Mouse (Mus musculus): Measurements from ENCODE around the gene Cdk19.

Gene Cdk19

GRCm38 (mm10) chr10:40348566-40349536, 9.5 kb downstream of the Cdk19 start:
- peak; percentile 98 to 99 for DNase-seq (ENCODE audit: low spot score in 2 of 2)

DNA sequence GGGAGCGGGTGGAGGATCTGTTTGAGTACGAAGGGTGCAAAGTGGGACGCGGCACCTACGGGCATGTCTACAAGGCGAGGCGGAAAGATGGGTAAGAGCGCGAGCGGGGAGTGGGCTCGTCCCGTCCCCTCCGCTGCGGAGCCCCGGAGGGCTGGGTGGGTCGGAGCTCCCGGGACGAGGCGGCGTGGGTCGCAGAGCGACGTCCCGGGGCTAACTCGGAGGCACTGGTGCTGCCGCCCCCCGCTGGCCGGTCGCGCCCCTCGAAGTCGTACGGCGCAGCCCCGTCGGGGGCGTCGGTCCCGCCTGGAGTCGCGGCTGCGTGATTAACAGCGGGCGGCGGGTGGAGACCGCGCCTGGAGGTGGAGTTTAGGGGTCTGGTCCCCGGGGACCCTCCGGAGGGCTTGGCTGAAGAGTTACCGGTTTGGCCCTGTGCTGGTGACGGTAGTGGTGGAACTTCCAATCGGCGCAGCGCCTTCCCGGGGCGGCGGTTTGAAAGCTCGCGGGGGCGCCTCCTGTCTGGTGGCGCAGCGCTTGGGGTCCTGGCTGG, 10.3 kb downstream of the Cdk19 start:
- DNase-seq (ENCODE audit: low spot score in 2 of 2) = peak; percentile 64 to 72

- DNase-seq (ENCODE audit: low spot score in 2 of 2) = no peak
These were observed 11.0 kb downstream of the Cdk19 start for GRCm38 (mm10) chr10:40350245-40350932.

DNA sequence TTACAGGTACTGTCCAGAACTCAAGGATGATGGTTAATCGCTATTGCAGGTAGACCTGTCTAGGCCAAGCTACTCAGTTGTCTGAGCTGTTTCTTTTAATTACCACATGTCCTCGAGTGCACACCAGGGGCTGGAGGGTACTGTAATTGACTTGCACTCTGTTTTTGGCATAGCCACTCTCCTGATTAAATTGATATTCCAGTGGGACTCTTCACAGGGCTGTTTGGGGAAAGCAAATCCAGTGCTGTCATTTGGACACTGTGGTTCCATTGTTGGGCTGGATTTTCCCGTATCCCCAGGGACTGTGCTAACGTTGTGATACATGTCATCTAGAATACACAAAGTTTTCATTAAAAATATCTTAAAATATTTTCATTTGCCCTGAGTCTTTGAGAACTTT, 11.8 kb downstream of the Cdk19 start:
- no peak for DNase-seq (ENCODE audit: low spot score in 2 of 2)

DNA sequence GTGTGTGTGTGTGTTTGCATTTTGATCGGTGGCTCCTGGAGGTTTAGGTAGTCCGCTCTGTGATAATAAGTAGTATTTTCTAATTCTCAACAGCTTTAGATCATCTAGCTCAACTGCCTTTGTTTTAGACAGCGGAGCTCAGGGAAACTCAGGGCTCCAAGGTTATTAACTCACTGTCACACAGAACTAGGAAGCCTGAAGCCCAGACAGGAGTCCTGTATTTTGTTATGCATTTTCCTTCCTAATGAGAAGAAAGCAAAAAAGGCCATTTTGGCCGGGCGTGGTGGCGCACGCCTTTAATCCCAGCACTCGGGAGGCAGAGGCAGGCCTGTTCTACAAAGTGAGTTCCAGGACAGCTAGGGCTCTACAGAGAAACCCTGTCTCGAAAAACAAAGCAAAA, 14.7 kb downstream of the Cdk19 start:
- DNase-seq (ENCODE audit: low spot score in 2 of 2) = no peak

- no peak for DNase-seq (ENCODE audit: low spot score in 2 of 2)
These were observed 15.2 kb downstream of the Cdk19 start for GRCm38 (mm10) chr10:40354556-40354955.

DNA sequence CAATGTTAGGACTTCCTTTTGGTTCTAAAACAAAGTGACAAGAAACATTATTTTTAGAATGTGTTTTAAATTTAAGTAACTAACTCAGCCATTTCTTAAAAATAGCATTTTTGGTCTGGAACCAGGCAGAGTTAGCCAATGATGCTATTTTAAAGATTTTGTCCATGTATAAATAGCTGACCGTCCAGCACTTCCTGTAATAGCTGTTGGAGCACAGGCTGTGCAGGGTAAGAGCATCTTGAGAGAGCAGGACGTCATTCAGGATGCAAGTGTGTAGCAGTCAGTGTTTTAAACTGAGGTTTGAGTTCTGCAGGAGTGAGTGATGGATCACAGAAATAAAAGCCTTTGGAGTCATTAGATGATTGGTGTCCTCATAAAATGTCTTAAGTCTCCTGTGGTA, 18.8 kb downstream of the Cdk19 start:
- DNase-seq (ENCODE audit: low spot score in 2 of 2) = no peak

GRCm38 (mm10) chr10:40359131-40359530, 19.8 kb downstream of the Cdk19 start:
- DNase-seq (ENCODE audit: low spot score in 2 of 2) = no peak

GRCm38 (mm10) chr10:40363004-40363403, 23.6 kb downstream of the Cdk19 start:
- no peak for DNase-seq (ENCODE audit: low spot score in 2 of 2)

DNA sequence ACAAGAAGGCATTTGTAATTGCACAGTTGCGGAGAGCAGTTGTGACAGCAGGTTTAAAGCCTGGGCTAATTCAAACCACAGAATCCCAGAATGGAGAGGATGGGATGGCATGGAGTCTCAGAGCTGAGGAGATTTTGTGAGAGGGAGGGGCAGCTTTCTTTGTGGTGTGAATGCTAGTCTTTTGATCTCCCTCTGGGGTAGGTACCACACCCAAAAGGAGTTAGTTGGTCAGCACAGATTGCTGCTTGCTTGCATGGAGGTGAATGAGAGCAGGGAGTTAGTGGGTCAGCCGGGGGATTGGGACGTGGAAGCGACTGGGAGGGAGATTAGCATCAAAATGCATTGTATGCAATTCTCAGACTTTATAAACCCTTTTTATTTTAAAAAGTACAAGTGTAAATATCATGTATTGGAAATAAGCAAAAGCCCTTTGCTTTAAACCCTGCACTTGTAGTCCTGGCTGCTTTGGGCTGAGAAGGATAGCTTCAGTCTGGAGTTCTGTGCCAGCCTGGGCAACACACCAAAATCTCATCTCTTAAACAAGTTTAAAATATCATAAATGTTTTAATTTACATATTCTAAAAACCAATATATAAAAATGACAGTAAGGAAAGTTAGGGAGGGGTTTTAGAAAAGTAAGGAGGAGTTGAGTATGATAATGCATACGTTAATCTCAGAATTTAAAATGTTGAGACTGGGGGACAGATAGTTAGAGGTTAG, 25.4 kb downstream of the Cdk19 start:
- peak; percentile 75 to 76 for DNase-seq (ENCODE audit: low spot score in 2 of 2)

DNA sequence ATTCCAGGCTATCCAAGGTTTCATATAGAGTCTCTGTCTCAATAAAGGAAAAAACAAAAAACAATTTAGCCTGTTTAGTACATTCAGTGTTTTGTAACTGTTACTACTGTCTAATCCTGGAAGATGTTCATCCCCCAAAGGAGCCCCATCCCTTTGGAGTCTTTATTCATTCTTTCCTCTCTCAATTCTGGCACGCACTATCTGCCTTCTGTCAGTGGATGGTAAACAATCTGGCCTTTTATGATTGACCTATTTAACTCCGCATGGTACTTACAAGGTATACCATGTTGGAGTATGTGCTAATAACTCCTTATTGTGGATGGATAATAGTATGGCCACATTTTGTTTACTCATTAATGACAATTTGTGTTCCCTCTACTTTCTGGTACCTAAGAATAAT, 26.6 kb downstream of the Cdk19 start:
- no peak for DNase-seq (ENCODE audit: low spot score in 2 of 2)

- DNase-seq (ENCODE audit: low spot score in 2 of 2) = no peak
These were observed 29.2 kb downstream of the Cdk19 start for GRCm38 (mm10) chr10:40368516-40368915.

GRCm38 (mm10) chr10:40370156-40370555, 30.8 kb downstream of the Cdk19 start:
- DNase-seq (ENCODE audit: low spot score in 2 of 2) = no peak

GRCm38 (mm10) chr10:40371184-40371913, 32.0 kb downstream of the Cdk19 start:
- DNase-seq (ENCODE audit: low spot score in 2 of 2) = no peak

- peak in 1 of 2 experiments; percentile 45 for DNase-seq (ENCODE audit: low spot score in 2 of 2)
These were observed 32.7 kb downstream of the Cdk19 start for GRCm38 (mm10) chr10:40371914-40372675.

DNA sequence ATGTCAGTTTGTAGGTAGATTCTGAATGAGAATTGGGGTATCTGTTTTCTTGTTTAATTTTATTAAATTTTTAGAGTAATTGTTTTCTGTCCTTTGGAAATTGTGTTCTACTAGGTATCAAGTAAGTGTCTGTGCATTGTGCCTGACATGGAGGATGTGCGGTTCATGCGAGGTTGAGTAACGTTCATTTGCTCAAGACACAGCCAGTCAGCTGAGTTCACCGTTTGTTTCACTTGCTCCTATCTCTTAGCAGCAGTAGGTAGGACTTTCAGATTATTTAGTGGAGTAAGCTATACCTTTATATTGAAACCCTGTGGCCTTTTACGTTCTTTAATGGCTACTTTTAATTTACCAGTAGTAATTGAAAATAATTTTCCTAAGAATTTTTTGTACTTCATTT, 34.4 kb downstream of the Cdk19 start:
- DNase-seq (ENCODE audit: low spot score in 2 of 2) = no peak

GRCm38 (mm10) chr10:40374828-40375227, 35.5 kb downstream of the Cdk19 start:
- no peak for DNase-seq (ENCODE audit: low spot score in 2 of 2)

- DNase-seq (ENCODE audit: low spot score in 2 of 2) = peak; percentile 68 to 79
These were observed 36.9 kb downstream of the Cdk19 start for GRCm38 (mm10) chr10:40376286-40376685.

GRCm38 (mm10) chr10:40378284-40378683, 38.9 kb downstream of the Cdk19 start:
- no peak for DNase-seq (ENCODE audit: low spot score in 2 of 2)

DNA sequence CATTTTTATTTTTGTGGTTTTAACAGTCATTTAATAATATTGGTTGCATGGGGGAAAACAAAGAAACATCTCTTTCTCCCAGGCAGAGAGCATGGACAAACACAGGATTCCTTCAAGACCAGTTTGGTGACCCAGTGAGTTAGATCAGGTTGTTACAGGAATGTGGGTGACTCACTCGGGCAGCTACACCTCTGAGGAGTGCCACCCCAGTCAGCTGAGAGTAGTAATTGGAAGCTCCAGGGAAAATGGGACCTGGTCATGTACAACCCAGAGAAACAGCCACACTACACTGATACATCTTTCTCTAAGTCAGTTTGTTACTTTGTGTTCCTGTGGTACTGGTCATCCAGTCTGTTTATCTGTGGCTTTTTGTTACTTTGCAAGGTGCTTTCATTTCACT, 40.3 kb downstream of the Cdk19 start:
- no peak for DNase-seq (ENCODE audit: low spot score in 2 of 2)
